Mouse (Mus musculus): ENCODE data around the gene Krt12. TPM values are rescaled to one million over a fixed set of nuclear protein-coding genes. Genes with fewer than 3 reads are reported as not detected.

The Krt12 gene
- polyA plus RNA-seq, 1 experiment, result not detected

GRCm38 (mm10) chr11:99406186-99406585 is 15.9 kb downstream of the Krt12 start:
- Histone ChIP-seq H3K4me3 (replicated peaks) (no peak overlapping the region), H3K9me3 (no peaks in the 10 kb centered on the region), H3K36me3 (replicated peaks; ENCODE audit: low read length) (no peaks in the 10 kb centered on the region), H3K4me1 (no peaks in the 10 kb centered on the region), H3K27me3 (replicated peaks) (no peaks in the 10 kb centered on the region)
- no peak for TF ChIP-seq GATA1 (IDR thresholded peaks at IDR 0.05; ENCODE audit: borderline replicate concordance, low read length)

- H3K27me3 ChIP-seq (replicated peaks), result peaks cover 4% of the 10 kb centered on the region
Measured at GRCm38 (mm10) chr11:99399956-99400549, 22.0 kb downstream of the Krt12 start.

GRCm38 (mm10) chr11:99398832-99399231 is 23.2 kb downstream of the Krt12 start:
- TF ChIP-seq FLI1 (IDR thresholded peaks at IDR 0.05; ENCODE audit: low read length), result no peak
- no peak for TF ChIP-seq GATA1 (IDR thresholded peaks at IDR 0.05; ENCODE audit: borderline replicate concordance, low read length)
- Histone ChIP-seq H3K4me1 (no peaks in the 10 kb centered on the region), H3K4me3 (replicated peaks) (no peak overlapping the region), H3K27me3 (replicated peaks) (peaks cover 7% of the 10 kb centered on the region), H3K9me3 (no peaks in the 10 kb centered on the region), H3K36me3 (replicated peaks; ENCODE audit: low read length) (no peaks in the 10 kb centered on the region)

More at GRCm38 (mm10) chr11:99399956-99400549, 22.0 kb downstream of the Krt12 start:
- no peaks in the 10 kb centered on the region for H3K4me1 ChIP-seq
- H3K9me3 ChIP-seq, result no peaks in the 10 kb centered on the region
- H3K4me3 ChIP-seq (replicated peaks), result no peak overlapping the region
- TF ChIP-seq FLI1 (IDR thresholded peaks at IDR 0.05; ENCODE audit: low read length) (no peak), GATA1 (IDR thresholded peaks at IDR 0.05; ENCODE audit: borderline replicate concordance, low read length) (no peak)
- no peaks in the 10 kb centered on the region for H3K36me3 ChIP-seq (replicated peaks; ENCODE audit: low read length)

GRCm38 (mm10) chr11:99398084-99398483 is 24.0 kb downstream of the Krt12 start:
- H3K27me3 ChIP-seq (replicated peaks), result peaks cover 7% of the 10 kb centered on the region
- no peaks in the 10 kb centered on the region for H3K36me3 ChIP-seq (replicated peaks; ENCODE audit: low read length)
- H3K4me1 ChIP-seq, result no peaks in the 10 kb centered on the region
- no peak overlapping the region for H3K4me3 ChIP-seq (replicated peaks)
- H3K9me3 ChIP-seq, result no peaks in the 10 kb centered on the region
- TF ChIP-seq FLI1 (IDR thresholded peaks at IDR 0.05; ENCODE audit: low read length) (no peak), GATA1 (IDR thresholded peaks at IDR 0.05; ENCODE audit: borderline replicate concordance, low read length) (no peak)

GRCm38 (mm10) chr11:99396661-99397060 is 25.4 kb downstream of the Krt12 start:
- H3K9me3 ChIP-seq, result no peaks in the 10 kb centered on the region
- TF ChIP-seq FLI1 (IDR thresholded peaks at IDR 0.05; ENCODE audit: low read length), result no peak
- TF ChIP-seq GATA1 (IDR thresholded peaks at IDR 0.05; ENCODE audit: borderline replicate concordance, low read length), result no peak
- no peaks in the 10 kb centered on the region for H3K36me3 ChIP-seq (replicated peaks; ENCODE audit: low read length)
- H3K4me3 ChIP-seq (replicated peaks), result no peak overlapping the region
- H3K4me1 ChIP-seq, result no peaks in the 10 kb centered on the region
- peaks cover 7% of the 10 kb centered on the region for H3K27me3 ChIP-seq (replicated peaks)

- no peaks in the 10 kb centered on the region for H3K9me3 ChIP-seq
- TF ChIP-seq GATA1 (IDR thresholded peaks at IDR 0.05; ENCODE audit: borderline replicate concordance, low read length) (no peak), FLI1 (IDR thresholded peaks at IDR 0.05; ENCODE audit: low read length) (no peak)
- no peaks in the 10 kb centered on the region for H3K4me1 ChIP-seq
- no peak overlapping the region for H3K4me3 ChIP-seq (replicated peaks)
- no peaks in the 10 kb centered on the region for H3K36me3 ChIP-seq (replicated peaks; ENCODE audit: low read length)
- peaks cover 8% of the 10 kb centered on the region for H3K27me3 ChIP-seq (replicated peaks)
Measured at GRCm38 (mm10) chr11:99396034-99396433, 26.0 kb downstream of the Krt12 start.

- TF ChIP-seq GATA1 (IDR thresholded peaks at IDR 0.05; ENCODE audit: borderline replicate concordance, low read length) (no peak), FLI1 (IDR thresholded peaks at IDR 0.05; ENCODE audit: low read length) (no peak)
- H3K4me1 ChIP-seq, result no peaks in the 10 kb centered on the region
- no peaks in the 10 kb centered on the region for H3K9me3 ChIP-seq
- H3K4me3 ChIP-seq (replicated peaks), result no peak overlapping the region
- peaks cover 8% of the 10 kb centered on the region for H3K27me3 ChIP-seq (replicated peaks)
- no peaks in the 10 kb centered on the region for H3K36me3 ChIP-seq (replicated peaks; ENCODE audit: low read length)
Measured at GRCm38 (mm10) chr11:99392492-99392891, 29.6 kb downstream of the Krt12 start.

GRCm38 (mm10) chr11:99391375-99391774 is 30.7 kb downstream of the Krt12 start:
- TF ChIP-seq GATA1 (IDR thresholded peaks at IDR 0.05; ENCODE audit: borderline replicate concordance, low read length), result no peak
- H3K36me3 ChIP-seq (replicated peaks; ENCODE audit: low read length), result no peaks in the 10 kb centered on the region
- H3K27me3 ChIP-seq (replicated peaks), result peaks cover 8% of the 10 kb centered on the region
- peaks cover 2% of the 10 kb centered on the region; the same call in 1 of the 2 replicates for H3K4me1 ChIP-seq
- H3K4me3 ChIP-seq (replicated peaks), result no peak overlapping the region
- peaks cover 3% of the 10 kb centered on the region; the same call in 1 of the 2 replicates for H3K9me3 ChIP-seq

GRCm38 (mm10) chr11:99390866-99391265 is 31.2 kb downstream of the Krt12 start:
- H3K4me1 ChIP-seq, result peaks cover 7% of the 10 kb centered on the region; the same call in 1 of the 2 replicates
- H3K36me3 ChIP-seq (replicated peaks; ENCODE audit: low read length), result no peaks in the 10 kb centered on the region
- H3K27me3 ChIP-seq (replicated peaks), result peaks cover 8% of the 10 kb centered on the region
- TF ChIP-seq GATA1 (IDR thresholded peaks at IDR 0.05; ENCODE audit: borderline replicate concordance, low read length) (no peak), FLI1 (IDR thresholded peaks at IDR 0.05; ENCODE audit: low read length) (no peak)
- H3K9me3 ChIP-seq, result peaks cover 5% of the 10 kb centered on the region
- H3K4me3 ChIP-seq (replicated peaks), result no peak overlapping the region

- H3K27me3 ChIP-seq (replicated peaks), result peaks cover 7% of the 10 kb centered on the region
- no peaks in the 10 kb centered on the region for H3K36me3 ChIP-seq (replicated peaks; ENCODE audit: low read length)
- TF ChIP-seq FLI1 (IDR thresholded peaks at IDR 0.05; ENCODE audit: low read length) (no peak), GATA1 (IDR thresholded peaks at IDR 0.05; ENCODE audit: borderline replicate concordance, low read length) (no peak)
- H3K4me3 ChIP-seq (replicated peaks), result no peak within 1 kb of the TSS
- H3K9me3 ChIP-seq, result peaks cover 7% of the 10 kb centered on the region
- H3K4me1 ChIP-seq, result peaks cover 7% of the 10 kb centered on the region; the same call in 1 of the 2 replicates
Measured at GRCm38 (mm10) chr11:99389264-99389663, 32.8 kb downstream of the Krt12 start, which contains the start of gene Krt10. Krt10 (minus strand) TSS chr11:99389364.
